Mouse (Mus musculus) Patski (cell line): ENCODE measurements around the gene Arhgap30. TPM values are rescaled to one million over a fixed set of nuclear protein-coding genes. Genes with fewer than 3 reads are reported as not detected.

Experiments used
- ATAC-seq: fragments of 100-300 bp; one replicate; pipeline ENCODE4 v1.8.0; 2021
- CTCF ChIA-PET: fragments of 350-600 bp; sonication (Branson Sonifier 250); formaldehyde crosslinking; loops from one replicate; lab custom pipeline; 2022; ENCODE audit warnings: inconsistent platforms; lab: Charles Lee
- POLR2A ChIA-PET: fragments of 350-600 bp; sonication (Branson Sonifier 250); formaldehyde crosslinking; loops from one replicate; lab custom pipeline; 2022; ENCODE audit warnings: antibody characterized with exemption, inconsistent platforms; lab: Charles Lee
- DNase-seq: peaks from one replicate; pipeline ENCODE4 v3.0.0-alpha.2; 2011; ENCODE audit warnings: low read depth, low spot score
- H3K27me3 ChIP-seq: fragments of 371-371 bp; one replicate; pipeline ENCODE4 v1.5.1; 2021
- CTCF ChIP-seq: fragments of 100-300 bp; IDR thresholded peaks from one replicate; pipeline ENCODE4 v1.5.1; 2021
- in situ Hi-C: fragments of 300-500 bp; cut with MboI; formaldehyde crosslinking; loops from 3 replicates; pipeline ENCODE4 v1.11.1; 2018; ENCODE audit warnings: low pct_unique_long_range_greater_than_20kb, mixed read lengths
- polyA plus RNA-seq: library from polyadenylated mRNA; unstranded; gene quantifications from one replicate; pipeline ENCODE4 v1.2.3, GENCODE M21; 2021

Gene Arhgap30
- polyA plus RNA-seq, 1 experiment from 2014 or later, result not detected

DNA sequence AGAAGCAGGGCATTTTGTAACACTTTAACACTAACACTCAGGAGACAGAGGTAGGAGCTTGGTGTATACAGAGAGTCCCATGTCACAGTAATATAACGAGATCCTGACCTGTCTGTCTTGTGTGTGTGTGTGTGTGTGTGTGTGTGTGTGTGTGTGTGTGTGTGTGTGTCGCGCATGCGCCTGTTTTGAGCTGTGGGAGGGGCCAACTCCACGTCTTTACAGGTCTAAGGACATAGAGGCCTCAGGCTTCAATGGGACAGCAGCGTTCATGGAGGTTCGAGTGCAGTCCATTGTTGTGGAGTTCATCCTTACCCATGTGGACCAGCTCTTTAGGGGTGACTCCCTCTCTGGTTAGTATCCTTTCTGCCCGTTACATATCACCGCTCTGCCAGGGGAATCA, 14.2 kb downstream of the Arhgap30 start:
- TF ChIP-seq CTCF, result no peak
- no peak for ATAC-seq
- DNase-seq, result no peak
- in situ Hi-C loops, result no loop called here
- H3K27me3 ChIP-seq, result peaks cover 5% of the 10 kb centered on the region
- ChIA-PET POLR2A (no interaction called here), CTCF (interaction anchor here (1.3 kb wide), 1 partner anchor 23 kb away, joined by 3 read pairs; no protein-coding TSS in a partner anchor)

DNA sequence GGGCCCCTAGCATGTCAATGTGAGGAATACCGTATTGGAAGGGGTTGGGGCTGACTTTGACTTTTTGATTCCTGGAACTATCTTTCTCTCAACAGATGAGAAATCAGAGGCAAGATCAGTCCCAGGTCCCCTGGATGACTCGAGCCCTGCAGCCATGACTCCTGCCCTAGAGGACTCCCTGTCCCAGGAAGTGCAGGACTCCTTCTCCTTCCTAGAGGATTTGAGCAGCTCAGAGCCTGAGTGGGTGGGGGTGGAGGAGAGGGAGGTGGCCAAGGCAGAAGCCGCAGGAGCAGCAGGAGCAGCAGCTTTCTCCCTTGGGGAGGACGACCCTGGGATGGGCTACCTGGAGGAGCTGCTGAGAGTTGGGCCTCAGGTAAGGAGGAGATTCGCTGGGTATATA, 18.5 kb downstream of the Arhgap30 start:
- POLR2A ChIA-PET, result no interaction called here
- DNase-seq (no peak), ATAC-seq (no peak)
- in situ Hi-C loops, result no loop called here
- CTCF ChIA-PET, result no interaction called here
- no peak for TF ChIP-seq CTCF
- peaks cover 10% of the 10 kb centered on the region for H3K27me3 ChIP-seq

DNA sequence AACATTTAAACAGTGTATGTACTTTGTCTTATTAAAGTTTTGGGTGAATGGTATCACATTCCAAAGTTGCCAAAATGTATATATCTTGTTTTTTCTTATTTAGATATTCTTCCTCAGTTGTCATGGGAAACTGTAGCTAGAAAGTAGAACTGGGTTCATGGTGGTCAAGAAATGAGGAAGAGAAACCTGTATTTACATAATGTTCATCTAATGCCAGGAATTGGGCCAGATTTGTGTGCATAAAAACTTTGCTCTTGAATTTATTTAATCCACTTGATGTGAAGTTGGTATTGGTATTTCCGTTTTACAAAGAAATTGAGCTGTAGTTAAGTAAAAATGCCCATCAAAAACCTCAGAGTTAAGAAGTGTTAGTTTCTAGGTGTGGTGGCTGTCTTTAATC, 21.5 kb downstream of the Arhgap30 start:
- no peak for ATAC-seq

DNA sequence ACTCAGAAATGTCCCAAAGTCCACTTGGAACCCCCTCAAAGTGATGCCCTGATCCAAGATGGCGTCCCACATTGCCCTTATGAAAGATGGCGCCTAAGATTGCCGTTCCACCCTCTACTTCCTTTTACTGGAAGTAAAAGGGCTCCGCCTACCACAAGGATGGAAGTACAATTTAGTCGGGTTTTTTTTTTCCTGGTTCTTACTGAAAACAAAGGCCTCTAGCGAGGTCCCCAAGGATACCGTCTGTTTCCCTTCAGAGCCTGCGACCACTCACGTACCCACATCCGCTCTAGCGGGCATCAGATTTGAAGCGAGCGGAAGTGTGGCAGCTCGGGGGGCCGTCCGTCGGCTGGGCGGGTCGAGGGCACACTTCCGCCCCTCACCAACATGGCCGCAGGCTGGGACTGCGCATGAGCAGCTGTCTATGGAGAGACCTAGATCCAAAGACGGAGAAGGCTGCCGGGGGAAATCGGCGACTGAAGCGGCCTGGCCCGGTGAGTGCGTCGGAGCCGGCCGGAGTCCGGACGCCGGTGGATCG, 22.3 kb downstream of the Arhgap30 start, which contains the start of gene Usf1:
Gene Usf1, plus strand, starts transcription at position 367 of the 538 bp plus-strand sequence.
- ChIA-PET POLR2A (interaction anchor here (0.7 kb wide), 1 partner anchor 34 kb away, joined by 10 read pairs; no protein-coding TSS in a partner anchor), CTCF (interaction anchor here (1.0 to 1.4 kb wide), 3 partner anchors 31 to 116 kb away, joined by 3 to 4 read pairs (median 3); no protein-coding TSS in a partner anchor)
- TF ChIP-seq CTCF, result no peak
- ATAC-seq (peak; percentile 79), DNase-seq (peak; percentile 77)
- peaks cover 5% of the 10 kb centered on the region for H3K27me3 ChIP-seq
- in situ Hi-C loops, result no loop called here

More for the DNA sequence above, 21.5 kb downstream of the Arhgap30 start:
- in situ Hi-C loops, result no loop called here
- ChIA-PET POLR2A (no interaction called here), CTCF (interaction anchor here (0.6 to 1.9 kb wide), 7 partner anchors 21 to 115 kb away, joined by 3 to 7 read pairs (median 3); partner anchors contain the start of gene Arhgap30)
- no peak for DNase-seq
- TF ChIP-seq CTCF, result no peak
- peaks cover 5% of the 10 kb centered on the region for H3K27me3 ChIP-seq

DNA sequence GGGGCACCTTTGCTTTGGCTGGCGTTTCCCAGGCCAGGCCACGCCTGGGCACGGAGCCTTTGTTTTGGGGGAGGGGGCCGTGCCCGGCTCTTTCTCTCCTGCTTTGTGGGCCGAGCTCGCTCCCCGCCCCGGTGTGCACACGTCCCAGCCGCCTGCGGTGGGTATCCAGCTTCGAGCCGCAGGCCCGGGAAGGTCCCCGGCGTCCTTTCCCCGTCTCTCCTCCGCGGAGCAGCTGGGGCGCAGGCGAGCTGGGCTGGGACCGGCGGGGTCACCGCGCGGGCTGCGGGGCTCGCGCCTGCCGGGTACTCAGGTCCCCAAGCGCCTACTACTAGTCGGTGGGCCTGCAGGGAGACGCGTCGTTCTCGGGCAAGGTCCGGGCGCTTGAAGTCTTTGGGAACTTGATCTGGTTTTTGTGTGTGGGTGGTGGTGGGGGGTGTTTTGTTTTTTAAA, 22.8 kb downstream of the Arhgap30 start:
- no peak for TF ChIP-seq CTCF
- DNase-seq (no peak), ATAC-seq (peak; percentile 48)
- ChIA-PET CTCF (interaction anchor here (1.0 to 1.4 kb wide), 2 partner anchors 14 to 31 kb away, joined by 3 to 4 read pairs; no protein-coding TSS in a partner anchor), POLR2A (interaction anchor here (0.6 kb wide), 2 partner anchors 65 to 88 kb away, joined by 3 to 4 read pairs; no protein-coding TSS in a partner anchor)
- in situ Hi-C loops, result no loop called here
- H3K27me3 ChIP-seq, result peaks cover 5% of the 10 kb centered on the region

DNA sequence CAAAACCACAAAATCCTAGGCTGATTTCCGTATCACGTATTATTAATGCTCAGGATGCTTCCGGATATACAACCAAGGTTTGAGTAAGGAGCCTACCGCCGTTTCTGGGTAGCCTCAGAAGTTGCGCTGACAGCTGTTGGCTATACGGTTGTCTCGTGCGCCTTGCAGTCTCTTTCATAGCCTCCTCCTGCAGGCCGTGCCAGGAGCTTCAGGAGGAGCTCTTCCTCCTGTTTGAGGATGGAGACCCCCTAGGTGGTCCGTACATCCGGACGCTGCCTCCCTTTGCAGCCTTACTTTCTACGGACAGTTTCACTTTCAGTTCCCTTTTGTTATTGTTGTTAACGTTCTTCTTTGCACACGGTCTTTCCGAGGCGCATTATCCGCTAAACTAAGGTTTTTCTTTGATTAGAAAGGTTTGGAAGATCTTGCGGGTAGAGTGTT, 23.3 kb downstream of the Arhgap30 start:
- no peak for DNase-seq
- no peak for ATAC-seq
- in situ Hi-C loops, result no loop called here
- no peak for TF ChIP-seq CTCF
- CTCF ChIA-PET, result interaction anchor here (1.0 kb wide), 1 partner anchor 13 kb away, joined by 3 read pairs; no protein-coding TSS in a partner anchor
- POLR2A ChIA-PET, result interaction anchor here (0.6 kb wide), 2 partner anchors 64 to 88 kb away, joined by 3 to 4 read pairs; no protein-coding TSS in a partner anchor
- H3K27me3 ChIP-seq, result peaks cover 5% of the 10 kb centered on the region

DNA sequence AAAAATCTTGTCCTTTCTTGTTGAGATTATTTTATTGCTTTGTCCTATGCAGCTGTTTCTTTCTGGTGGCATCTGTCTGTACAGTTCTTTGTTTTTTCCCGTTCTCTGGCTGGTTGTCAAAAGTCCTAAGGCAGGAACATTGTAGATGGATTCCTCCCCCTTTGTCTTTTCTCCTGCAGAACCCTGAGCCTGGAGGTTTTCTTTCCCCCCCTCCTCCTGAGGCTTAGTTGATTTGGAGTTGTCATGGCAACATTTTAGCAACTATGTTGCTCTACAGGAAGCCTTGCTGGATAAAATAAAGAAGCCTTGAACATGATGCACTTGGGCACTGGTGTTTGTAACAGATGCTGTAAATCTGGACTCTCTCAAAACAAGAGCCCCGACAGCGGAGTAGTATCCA, 23.7 kb downstream of the Arhgap30 start:
- peaks cover 5% of the 10 kb centered on the region for H3K27me3 ChIP-seq
- ATAC-seq (no peak), DNase-seq (no peak)
- POLR2A ChIA-PET, result interaction anchor here (0.8 kb wide), 1 partner anchor 27 kb away, joined by 3 read pairs; no protein-coding TSS in a partner anchor
- in situ Hi-C loops, result no loop called here
- CTCF ChIA-PET, result interaction anchor here (1.0 kb wide), 1 partner anchor 13 kb away, joined by 3 read pairs; no protein-coding TSS in a partner anchor
- no peak for TF ChIP-seq CTCF

DNA sequence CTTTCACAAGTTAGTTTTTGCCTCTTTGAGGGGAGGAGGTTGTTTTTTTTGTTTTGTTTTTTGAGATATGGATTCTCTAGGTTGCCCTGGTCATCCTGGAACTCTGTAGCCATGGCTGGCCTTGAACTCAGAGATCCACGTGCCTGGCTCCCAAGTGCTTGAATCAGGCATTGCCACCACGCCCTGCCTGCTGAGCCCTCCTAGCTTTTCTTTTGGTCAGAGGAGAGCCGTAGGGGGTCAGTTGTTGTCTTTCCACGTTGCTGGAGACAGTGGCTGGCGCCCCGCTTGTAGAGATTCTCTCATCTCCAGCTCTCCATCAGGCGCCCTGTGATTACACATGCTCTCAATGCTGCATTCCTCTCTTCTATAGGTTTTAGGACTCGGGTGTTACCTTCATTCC, 24.9 kb downstream of the Arhgap30 start:
- CTCF ChIA-PET, result interaction anchor here (2.2 kb wide), 1 partner anchor 88 kb away, joined by 8 read pairs; no protein-coding TSS in a partner anchor
- DNase-seq, result no peak
- in situ Hi-C loops, result no loop called here
- H3K27me3 ChIP-seq, result peaks cover 2% of the 10 kb centered on the region
- TF ChIP-seq CTCF, result no peak
- POLR2A ChIA-PET, result no interaction called here
- no peak for ATAC-seq

DNA sequence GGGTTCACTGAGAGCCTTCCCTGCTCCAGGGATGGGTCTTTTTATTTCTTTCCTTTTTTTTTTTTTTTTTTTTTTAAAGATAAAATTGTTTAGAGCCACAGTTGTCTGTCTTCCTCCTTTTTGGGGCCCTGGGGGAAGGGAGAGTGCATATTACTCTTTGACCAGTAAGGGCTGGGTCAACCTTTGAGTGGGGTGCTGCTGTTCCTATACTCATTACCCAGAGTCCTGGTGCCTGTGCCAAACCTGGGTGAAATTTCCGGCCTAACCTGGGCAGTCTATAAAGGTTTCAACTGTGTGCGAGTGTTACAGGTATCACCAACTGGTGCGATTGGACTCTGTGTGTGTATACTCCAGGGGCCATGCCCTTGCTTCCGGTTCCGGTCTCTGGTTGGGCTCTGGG, 29.9 kb downstream of the Arhgap30 start, which contains the start of gene Tstd1:
Gene Tstd1, plus strand, starts transcription at position 213 of the 400 bp plus-strand sequence.
- ATAC-seq (no peak), DNase-seq (no peak)
- in situ Hi-C loops, result no loop called here
- no peaks in the 10 kb centered on the region for H3K27me3 ChIP-seq
- TF ChIP-seq CTCF, result no peak
- ChIA-PET POLR2A (no interaction called here), CTCF (no interaction called here)

DNA sequence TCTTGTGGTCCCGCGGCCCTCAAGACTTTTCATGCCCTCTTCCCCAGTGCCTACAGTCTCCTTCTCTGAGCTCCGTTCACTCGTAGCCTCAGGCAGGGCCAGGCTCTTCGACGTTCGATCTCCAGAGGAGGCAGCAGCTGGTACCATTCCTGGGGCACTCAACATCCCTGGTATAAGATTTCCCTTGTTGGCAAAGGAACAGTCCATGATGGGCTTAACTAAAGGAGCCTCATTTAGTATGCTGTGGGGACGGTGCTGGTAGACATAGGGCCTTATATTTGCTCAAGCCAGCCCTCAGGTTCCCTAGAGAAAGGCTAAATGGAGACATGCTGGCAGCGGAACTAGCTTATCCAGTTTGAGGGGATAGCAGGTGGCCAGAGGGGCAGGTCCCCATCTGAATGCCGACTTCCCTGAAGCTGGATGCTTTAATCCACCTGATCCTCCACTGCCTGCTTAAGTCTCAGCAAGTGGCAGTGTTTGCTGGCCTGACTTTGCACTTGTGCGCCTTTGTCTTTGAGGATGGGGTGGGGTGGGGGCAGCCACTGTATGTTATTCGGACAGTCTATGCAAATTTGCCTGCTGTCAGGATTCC, 30.6 kb downstream of the Arhgap30 start:
- DNase-seq, result no peak
- POLR2A ChIA-PET, result no interaction called here
- ATAC-seq, result no peak
- H3K27me3 ChIP-seq, result no peaks in the 10 kb centered on the region
- TF ChIP-seq CTCF, result no peak
- in situ Hi-C loops, result no loop called here
- CTCF ChIA-PET, result no interaction called here
